Mouse (Mus musculus) gastrocnemius, postnatal 10 days (tissue): Measurements from ENCODE around the gene Hnrnpul1. TPM values are rescaled to one million over a fixed set of nuclear protein-coding genes. Genes with fewer than 3 reads are reported as not detected.
A peak's percentile ranks its signal among the peaks of the same experiment; 100 is the strongest.

Experiments used
- DNase-seq: peaks from one replicate; pipeline ENCODE4 v3.0.0; 2021; ENCODE audit warnings: mixed read lengths
- total RNA-seq, 2 experiments: library from RNA; stranded (reverse); gene quantifications; 2 replicates each; pipeline ENCODE4 v1.2.3; 2021

Gene Hnrnpul1
- total RNA-seq, 2 experiments from 2014 or later = 91.8 to 98.1 TPM

DNA sequence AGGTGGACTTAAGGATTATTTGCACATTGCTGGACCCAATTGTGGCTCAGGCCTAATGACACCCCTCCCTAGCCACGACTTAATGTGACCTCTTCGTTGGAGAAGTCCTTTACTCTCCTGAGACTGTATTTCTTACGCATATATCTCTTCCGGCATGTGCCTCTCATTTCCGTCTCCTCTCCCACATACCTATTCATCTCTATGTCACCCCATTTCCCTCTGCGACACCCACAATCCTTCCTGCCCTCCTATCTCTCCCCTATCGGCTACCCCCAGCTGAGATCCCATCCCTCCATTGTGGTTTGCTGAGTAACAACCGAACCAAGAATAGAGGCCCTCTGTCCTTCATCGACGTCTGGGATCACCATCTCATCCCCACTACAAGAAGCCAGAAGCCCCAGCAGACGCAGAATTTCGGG is 64.9 kb downstream of the Hnrnpul1 start:
- no peak for DNase-seq

DNA sequence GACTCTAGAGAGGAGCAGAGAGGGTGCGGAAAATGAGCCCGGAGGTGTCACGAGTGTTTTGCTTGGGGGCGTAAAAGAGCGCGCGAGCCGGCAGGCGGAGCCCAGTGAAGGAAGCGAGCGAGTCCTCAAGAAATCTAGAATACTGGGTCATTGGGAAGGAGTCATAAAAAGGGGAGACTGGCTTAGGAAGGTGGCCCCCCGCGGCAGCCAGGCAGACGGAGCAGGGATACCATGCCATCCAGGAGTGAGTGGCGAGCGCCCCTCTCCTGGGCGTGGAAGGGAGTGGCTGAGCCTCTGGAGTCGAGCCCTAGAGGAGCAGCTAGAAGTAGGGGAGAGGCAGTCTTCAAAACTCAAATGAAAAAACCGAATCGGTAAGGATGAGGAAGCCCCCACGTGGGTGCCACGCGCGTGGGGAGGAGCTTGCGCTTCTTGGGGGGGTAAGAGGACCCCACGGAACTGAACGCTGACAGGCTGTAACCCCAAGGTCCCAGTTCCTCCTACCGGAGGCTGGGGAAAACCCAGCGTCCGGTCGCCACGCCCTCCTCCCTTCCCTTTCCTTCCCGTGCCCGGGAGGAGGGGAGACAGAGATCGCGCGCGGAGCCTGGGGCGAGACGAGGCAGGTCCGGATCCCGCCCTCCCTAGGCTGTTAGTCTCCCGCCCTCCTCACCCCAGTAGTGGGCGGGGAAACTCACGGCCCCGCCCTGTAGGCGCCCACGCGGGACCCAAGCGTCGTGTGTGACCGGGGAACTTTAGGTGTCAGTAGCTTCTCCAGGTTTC is 65.6 kb downstream of the Hnrnpul1 start:
- peak; percentile 60 for DNase-seq

- peak; percentile 57 for DNase-seq
Measured at GRCm38 (mm10) chr7:25687811-25688401, 66.7 kb downstream of the Hnrnpul1 start.

DNA sequence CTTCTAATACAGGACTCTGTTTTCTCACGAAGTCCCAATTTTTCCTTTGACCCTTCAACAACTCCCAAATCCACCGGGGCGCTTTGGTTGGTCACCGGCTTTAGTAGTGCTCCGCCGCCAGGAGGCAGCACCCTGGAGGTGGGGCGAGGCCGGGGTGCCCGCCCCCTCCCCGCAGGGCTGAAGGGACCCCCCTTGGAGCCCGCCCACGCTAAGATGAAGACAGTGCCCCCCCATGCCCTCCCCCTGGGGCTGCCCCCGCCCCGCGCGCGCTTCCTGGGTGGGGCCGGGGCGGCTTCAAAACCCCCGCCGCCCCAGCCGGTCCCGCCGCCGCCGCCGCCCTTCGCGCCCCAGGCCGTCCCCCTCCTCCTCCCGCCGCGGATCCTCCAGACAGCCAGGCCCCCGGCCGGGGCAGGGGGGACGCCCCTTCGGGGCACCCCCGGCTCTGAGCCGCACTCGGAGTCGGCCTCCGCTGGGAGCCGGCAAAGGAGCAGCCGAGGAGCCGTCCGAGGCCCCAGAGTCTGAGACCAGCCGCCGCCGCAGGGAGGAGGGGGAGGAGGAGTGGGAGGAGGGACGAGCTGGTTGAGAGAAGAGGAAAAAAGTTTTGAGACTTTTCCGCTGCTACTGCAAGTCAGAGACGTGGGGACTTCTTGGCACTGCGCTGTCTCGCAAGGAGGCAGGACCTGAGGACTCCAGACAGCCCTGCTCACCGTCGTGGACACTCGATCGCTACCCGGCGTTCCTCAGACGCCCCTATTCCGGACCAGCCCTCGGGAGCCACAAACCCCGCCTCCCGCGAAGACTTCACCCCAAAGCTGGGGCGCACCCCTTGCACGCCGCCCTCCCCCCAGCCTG is 67.7 kb downstream of the Hnrnpul1 start, which contains the start of gene Tgfb1:
Tgfb1 (plus strand) TSS at position 323 of the 852 bp plus-strand sequence.
- DNase-seq = peak; percentile 72

DNA sequence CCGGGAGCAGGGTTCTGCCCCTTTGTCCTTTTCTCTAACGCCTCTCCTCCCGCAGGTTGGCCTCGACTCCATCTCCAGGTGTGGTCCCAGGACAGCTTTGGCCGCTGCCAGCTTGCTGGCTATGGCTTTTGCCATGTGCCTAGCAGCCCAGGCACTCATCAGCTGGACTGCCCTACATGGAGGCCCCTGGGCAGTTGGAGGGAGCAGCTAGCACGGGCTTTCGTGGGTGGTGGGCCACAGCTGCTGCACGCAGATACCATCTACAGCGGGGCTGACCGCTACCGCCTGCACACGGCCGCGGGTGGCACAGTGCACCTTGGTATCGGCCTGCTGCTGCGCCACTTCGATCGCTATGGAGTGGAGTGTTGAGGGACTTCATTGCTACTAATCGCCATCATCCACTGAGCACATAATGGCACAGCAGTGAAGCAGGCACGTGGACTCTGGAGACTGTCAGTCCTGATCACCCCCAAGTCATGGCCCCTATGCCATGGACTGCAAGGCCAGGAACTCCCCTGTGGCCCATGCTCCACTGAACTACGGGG is 68.6 kb downstream of the Hnrnpul1 start:
- no peak for DNase-seq

DNA sequence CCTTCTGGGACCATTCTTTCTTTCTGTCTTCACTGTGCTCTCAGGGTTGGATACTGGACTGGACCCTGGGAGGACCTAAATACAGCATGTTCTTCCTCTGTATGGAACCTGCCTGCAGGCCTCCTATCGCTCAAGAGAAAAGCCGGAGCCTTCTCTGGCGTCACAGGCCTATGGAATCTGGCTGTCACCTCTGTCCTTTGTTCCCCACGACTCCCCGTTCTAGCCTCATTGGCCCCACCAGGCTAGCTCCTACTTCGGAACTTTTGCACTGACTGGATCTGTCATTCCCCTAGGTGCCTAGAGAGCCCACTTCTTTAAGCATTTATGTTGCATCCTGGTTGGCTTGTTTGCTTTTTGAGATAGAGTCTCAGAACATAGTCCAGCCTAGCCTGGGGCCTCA is 69.9 kb downstream of the Hnrnpul1 start:
- DNase-seq = no peak

DNA sequence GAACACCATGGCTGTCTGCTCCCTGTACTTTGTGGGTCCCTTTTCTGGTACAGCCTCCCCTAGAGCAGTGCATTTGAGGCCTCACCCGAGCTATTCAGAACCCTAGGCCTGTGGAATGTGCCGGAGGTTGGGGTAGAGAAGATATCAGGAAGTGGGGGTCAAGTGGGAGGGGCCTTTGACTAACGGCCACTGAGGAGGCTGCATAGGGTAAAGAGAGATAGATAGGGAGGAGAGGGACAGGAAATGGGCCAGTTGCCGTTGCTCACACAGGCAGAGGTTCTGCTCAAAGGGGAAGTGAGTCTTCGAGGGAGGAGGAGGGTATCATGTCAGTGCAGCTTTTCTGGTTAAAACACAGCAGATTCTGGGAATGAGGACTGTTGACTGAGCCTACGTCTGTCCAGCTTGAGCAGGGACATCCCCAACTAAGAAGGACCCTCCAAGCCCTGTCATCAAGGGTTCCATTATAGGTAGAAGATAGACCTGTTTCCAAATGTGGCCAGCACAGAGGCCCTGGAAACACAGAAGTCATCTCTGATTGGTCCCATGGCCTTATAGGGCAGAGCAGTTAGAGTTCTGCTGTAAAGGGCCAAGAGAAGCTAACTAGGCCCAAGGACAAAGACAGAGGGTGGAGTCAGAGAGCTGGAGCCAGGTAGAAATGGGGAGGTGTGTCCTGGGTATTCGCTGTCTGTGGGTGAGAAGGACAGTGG is 70.9 kb downstream of the Hnrnpul1 start:
- no peak for DNase-seq

DNA sequence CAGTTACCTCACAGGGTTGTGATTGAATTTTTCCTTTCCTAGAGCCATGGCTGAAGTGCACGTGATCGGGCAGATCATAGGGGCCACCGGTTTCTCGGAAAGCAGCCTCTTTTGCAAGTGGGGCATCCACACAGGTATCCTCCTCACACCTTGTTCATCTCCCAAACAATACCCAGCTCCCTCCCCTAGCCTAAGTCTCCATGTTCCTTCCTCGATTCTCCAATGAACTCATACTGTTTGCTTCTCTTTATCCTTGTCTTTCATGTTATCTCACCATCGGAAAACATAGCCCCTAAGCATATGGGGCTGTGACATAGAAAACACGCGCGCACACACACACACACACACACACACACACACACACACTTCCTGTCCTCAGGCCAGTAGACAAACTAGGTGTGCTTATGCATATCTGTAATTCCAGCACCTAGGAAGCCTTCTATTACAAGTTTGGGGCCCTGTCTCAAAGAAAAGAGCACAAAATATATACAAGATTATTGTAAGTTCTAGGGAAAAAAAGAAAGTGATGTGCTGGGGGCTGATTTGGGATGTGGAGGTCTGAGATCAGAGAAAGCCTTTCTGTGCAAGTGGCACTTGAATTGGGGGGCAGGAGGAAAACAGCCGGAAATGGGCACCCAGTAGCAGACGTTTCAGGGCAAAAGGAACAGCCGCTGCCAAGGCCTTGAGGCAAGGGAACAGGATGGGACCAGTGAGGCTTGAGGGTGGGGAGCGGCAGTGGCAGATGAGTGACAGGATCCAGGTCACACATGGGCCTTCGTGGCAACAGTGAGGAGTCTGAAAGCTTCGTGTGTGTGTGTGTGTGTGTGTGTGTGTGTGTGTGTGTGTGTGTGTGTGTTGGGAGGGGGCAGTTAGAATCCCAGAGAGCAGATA is 73.0 kb downstream of the Hnrnpul1 start:
- DNase-seq = no peak

DNA sequence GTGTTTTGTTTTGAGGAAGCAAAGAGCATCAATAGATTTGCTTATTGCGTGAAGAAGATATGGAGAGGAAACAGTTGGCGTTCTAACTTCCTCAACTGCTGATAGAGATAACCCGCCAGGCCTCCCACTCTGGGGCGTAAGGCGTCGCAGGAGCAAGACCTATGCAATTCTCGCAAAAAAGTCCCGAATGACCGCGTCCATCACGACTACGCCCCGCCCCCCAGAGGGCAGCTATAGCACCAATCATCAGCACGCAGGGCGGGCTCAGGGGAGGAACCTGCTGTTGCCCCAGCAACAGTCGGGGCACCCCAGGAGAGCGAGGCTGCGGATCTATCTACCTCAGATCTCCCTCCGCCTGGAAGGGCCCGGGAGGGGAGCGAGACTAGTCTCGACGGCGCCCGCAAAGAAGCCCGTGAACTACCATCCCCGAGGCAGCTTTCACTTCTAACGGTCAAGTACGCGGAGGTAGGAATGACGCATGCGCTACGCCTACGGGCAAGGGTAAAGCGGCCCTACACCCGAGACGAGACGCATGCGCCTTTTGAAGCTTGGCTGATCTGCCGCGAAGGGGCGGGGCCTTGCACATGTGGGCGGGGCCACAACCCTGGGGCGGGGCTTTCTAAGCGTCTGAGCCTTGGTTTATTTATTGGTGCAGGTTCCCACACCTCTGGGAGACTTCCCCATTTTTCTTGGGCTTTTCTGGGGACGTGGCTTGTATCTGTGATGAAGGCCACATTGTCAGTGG is 73.9 kb downstream of the Hnrnpul1 start, which contains the start of gene B9d2:
B9d2 (plus strand) TSS at position 267 of the 745 bp plus-strand sequence.
- DNase-seq = peak; percentile 96

DNA sequence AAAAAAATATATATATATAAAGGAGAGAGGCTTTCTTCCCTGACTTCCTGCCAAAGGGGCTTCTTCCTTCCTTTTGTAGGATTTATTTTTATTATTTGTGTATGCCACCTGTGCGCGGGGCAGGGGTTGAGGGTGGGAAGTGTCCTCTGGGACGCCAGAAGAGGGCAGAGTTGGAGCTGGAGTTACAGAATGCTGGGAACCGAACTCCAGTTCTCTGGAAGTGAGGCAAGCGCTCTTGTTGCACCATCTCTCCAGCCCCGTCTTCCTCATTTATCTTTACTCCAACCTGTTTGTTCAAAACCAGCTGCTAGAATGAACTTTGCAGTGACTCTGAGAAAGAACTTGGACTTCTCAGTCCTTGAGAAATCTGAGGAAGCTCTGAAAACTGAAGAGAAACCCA is 74.6 kb downstream of the Hnrnpul1 start:
- DNase-seq = no peak

- no peak for DNase-seq
Measured at GRCm38 (mm10) chr7:25677013-25677412, 77.5 kb downstream of the Hnrnpul1 start.

GRCm38 (mm10) chr7:25676085-25676781 is 78.3 kb downstream of the Hnrnpul1 start:
- peak; percentile 84 for DNase-seq

GRCm38 (mm10) chr7:25675405-25675804 is 79.2 kb downstream of the Hnrnpul1 start:
- no peak for DNase-seq

DNA sequence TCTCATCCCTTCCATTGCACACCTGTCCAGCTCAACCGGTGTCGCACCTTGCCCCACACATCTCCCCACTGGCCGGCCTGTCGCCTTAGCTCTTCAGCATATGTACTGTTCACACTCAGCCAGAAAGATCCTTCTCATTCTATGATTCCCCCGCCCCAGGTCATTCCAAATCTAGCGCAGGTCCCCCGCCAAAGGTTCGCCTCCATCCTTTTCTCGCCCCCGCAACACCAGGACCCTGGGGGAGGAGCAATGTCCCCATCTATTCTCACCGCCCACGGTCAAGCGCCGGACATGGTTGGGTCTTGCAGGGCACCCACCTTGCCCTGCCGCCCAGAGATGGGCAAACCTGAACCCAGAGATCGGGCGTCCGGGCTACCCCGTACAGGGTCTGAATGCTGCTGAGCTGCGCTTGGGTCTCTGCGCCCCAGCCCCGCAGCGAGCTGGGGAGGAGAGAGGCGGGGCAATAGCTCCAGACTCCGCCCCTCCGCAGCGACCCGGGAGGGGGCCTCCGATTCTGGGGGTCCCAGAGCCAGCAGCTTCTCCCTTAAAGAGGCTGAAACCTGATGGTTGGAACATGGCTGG is 79.7 kb downstream of the Hnrnpul1 start, which contains the start of gene Tmem91:
Tmem91 (minus strand) TSS at position 448 of the 582 bp plus-strand sequence.
- DNase-seq = no peak

GRCm38 (mm10) chr7:25674297-25674696 is 80.3 kb downstream of the Hnrnpul1 start:
- DNase-seq = no peak

- no peak for DNase-seq
Measured at GRCm38 (mm10) chr7:25672442-25672841, 82.1 kb downstream of the Hnrnpul1 start.

GRCm38 (mm10) chr7:25671686-25672085 is 82.9 kb downstream of the Hnrnpul1 start:
- DNase-seq = no peak
